Mouse (Mus musculus) E14TG2a.4 (cell line): ENCODE data around the gene Rplp2.

Experiments used
- H3K27me3 ChIP-seq: 2 replicates; pipeline ENCODE4 v1.6.1; 2014; ENCODE audit warnings: low read length, control low read depth; ENCODE audit not compliant: insufficient read depth
- H3K36me3 ChIP-seq: 2 replicates; pipeline ENCODE4 v1.6.1; 2014; ENCODE audit warnings: low read length, control low read depth; ENCODE audit not compliant: insufficient read depth
- H3K4me1 ChIP-seq: replicated peaks from 2 replicates; pipeline ENCODE4 v1.6.1; 2014; ENCODE audit warnings: low read depth, low read length, control low read depth
- H3K4me3 ChIP-seq: replicated peaks from 2 replicates; pipeline ENCODE4 v1.5.1; 2014; ENCODE audit warnings: mild to moderate bottlenecking, low read length
- H3K9me3 ChIP-seq: 2 replicates; pipeline ENCODE4 v1.6.1; 2014; ENCODE audit warnings: low read length, control low read depth
- CTCF ChIP-seq: conservative IDR thresholded peaks from 2 replicates; pipeline ENCODE4 v1.5.1; 2014; ENCODE audit warnings: low read length
- NANOG ChIP-seq: IDR thresholded peaks from 2 replicates; pipeline ENCODE4 v1.6.1; 2014; ENCODE audit warnings: borderline replicate concordance, low read length, mixed read lengths
- POU5F1 ChIP-seq: IDR thresholded peaks from 2 replicates; pipeline ENCODE4 v1.6.1; 2014; ENCODE audit warnings: low read length, borderline replicate concordance

The Rplp2 gene

DNA sequence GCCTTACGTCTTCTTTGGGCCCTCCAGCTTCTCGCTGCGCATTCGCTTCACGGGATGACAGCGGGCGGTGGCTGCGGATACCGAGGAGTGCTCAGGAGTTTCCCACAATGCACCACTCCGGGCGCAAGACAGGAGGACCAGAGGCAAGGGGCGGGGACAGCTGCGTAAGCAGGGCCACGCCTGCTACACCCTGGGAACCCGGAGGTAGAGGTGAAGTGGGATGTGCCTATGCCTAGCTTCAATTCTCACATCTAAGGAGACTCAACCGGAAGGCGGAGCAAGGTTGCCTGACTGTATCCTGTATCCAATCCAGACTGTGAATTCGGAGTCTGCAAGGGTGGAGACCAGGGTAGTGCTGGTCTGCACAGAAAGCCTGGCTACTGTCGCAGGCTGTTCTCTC is 17.9 kb upstream of the Rplp2 start, which contains the start of gene Cend1:
Gene Cend1, minus strand, starts transcription at position 182 of the 400 bp plus-strand sequence.
- peaks cover 40% of the 10 kb centered on the region for H3K36me3 ChIP-seq
- TF ChIP-seq NANOG (no peak), POU5F1 (no peak), CTCF (no peak)
- no peaks in the 10 kb centered on the region for H3K9me3 ChIP-seq
- no peaks in the 10 kb centered on the region; the same call in 1 of the 2 replicates for H3K27me3 ChIP-seq
- H3K4me1 ChIP-seq: peaks cover 91% of the 10 kb centered on the region
- H3K4me3 ChIP-seq: peak within 1 kb of the TSS; percentile 66

- H3K27me3 ChIP-seq: no peaks in the 10 kb centered on the region; the same call in 1 of the 2 replicates
- peak overlapping the region; percentile 66 for H3K4me3 ChIP-seq
- no peaks in the 10 kb centered on the region for H3K9me3 ChIP-seq
- peaks cover 40% of the 10 kb centered on the region for H3K36me3 ChIP-seq
- peaks cover 92% of the 10 kb centered on the region for H3K4me1 ChIP-seq
- TF ChIP-seq NANOG (no peak), POU5F1 (no peak), CTCF (no peak)
Observed at GRCm38 (mm10) chr7:141429840-141430584, 17.2 kb upstream of the Rplp2 start.

DNA sequence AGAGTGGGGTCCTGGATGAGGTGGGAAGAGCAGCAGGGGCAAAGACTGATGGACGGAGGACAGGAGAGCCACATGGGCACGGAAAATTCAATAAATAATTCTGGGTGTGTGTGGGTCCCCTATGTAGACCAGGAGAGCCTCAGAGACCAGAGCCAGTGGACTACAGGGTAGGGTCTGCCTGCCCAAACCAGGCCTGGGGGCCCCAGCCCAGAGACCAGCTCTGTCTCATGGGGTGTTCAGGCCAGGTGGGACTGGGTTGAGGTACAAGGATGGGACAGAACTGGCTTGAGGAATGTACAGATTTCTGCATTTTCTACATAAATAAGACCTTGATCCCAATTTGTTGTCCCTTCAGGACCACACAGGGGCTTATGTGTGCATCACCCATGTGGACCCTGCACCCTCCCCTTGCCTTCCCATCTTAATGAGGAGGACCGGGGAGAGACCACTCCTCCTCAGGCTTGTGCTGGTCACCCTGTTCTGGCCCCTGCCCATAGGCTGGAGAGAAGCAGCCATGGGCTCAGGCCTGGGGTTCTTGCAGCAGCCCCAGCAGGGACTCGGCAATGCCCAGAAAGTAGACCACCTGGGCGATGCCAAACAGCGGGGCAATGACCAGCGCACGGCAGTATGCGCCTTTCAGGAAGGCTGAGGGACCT is 16.5 kb upstream of the Rplp2 start:
- TF ChIP-seq POU5F1: no peak
- no peak for TF ChIP-seq NANOG
- no peak for TF ChIP-seq CTCF
- no peaks in the 10 kb centered on the region for H3K27me3 ChIP-seq
- peaks cover 40% of the 10 kb centered on the region for H3K36me3 ChIP-seq
- H3K9me3 ChIP-seq: no peaks in the 10 kb centered on the region
- peak overlapping the region; percentile 66; the same call in 1 of the 2 replicates for H3K4me3 ChIP-seq
- peaks cover 91% of the 10 kb centered on the region for H3K4me1 ChIP-seq

DNA sequence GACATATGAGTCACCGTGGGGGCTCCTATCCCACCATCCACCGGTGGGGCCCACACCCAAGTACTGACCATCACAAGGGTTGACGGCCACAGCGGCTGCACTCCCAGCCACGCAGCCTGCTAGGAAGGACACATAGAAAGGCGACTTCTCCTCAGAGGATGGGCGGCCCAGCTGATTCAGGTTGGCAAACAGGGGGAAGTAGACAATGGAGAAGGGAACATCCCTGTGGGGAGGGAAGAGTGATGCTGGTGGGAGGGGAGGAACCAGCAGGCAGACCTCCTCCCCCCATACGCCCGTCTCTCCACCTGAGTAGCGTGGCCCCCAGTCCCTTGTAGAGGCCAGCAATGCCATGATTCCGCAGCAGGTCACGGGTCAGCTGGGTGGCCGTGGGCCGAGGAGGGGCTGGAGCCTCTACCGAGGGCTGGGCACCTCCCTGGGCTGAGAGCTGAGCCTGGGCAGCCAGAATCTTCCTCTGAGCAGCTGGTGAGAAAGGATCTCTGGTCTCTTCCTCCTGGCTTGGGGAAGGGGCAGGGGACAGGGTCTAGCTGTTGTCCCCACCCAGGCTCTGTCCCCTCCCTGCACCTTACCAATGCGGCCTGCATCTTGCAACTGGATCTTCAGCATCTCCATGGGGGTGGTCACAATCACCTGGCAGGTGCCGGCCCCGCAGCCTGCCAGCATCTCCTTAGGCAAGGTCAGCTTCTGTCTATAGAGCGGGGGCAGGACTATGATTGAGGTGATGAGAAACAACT is 15.6 kb upstream of the Rplp2 start:
- H3K4me1 ChIP-seq: peaks cover 91% of the 10 kb centered on the region
- 0 out of 2 replicates have a peak overlapping the region, but pooled peaks have one; percentile 13 for H3K4me3 ChIP-seq
- H3K27me3 ChIP-seq: no peaks in the 10 kb centered on the region
- peaks cover 40% of the 10 kb centered on the region for H3K36me3 ChIP-seq
- no peaks in the 10 kb centered on the region for H3K9me3 ChIP-seq
- no peak for TF ChIP-seq NANOG

DNA sequence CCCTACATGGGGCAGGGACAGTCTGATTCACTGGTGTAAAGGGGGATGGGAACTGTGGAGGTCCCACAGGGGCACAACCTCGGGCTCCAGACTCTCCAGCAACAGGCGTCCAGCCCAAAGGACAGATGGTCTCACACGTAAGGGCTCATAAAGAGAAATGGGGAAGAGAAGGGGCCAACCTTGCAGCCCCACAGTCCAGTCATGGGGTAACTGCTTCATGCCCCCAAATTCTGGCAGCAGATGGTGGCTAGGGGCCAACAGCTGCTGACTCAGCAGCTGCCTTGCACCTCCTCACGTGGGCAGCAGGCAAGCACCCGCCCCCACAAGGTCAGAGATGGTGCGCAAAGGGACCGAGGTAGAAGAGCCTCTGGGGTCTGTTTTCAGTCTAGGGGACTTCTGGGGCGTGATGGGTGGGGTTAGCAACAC is 15.0 kb upstream of the Rplp2 start:
- TF ChIP-seq CTCF (no peak), POU5F1 (no peak), NANOG (no peak)
- H3K27me3 ChIP-seq: no peaks in the 10 kb centered on the region

DNA sequence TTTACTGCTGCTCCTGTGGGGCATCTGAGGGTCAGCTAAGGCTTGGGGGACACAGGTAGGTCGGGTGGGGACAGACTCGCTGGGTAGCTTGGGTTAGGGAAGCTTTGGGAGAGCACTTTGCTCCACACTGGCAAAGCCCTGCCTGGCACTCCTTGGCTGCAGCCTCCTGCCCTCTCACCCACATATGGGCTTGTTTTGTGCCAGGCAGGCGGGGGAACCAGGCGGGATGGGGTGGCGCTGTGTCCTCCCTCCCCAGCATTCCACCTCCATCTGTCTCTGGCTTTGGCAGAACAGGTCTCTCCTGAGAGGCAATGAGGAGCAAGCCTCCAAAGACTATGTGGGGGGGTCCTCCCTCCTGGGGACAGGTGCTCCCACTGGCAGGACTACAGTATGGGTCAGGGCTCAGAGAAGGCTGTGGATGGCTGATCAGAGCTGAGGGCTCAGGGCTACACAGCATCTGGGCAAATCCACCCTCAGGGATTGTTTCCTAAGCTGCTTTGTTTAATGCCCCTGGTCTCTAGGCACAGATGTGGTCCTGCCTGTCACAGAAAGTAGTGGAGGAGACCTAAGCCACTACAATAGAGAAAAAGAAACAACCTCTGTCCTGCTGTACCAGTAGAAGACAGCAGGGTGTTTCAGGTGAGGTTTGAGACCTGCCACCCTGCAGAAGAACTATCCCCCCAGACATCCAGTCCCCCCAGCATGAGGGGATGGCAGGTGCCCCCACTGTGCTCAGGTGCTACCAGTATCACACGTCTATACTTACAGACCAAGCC is 14.2 kb upstream of the Rplp2 start:
- Histone ChIP-seq H3K36me3 (peaks cover 43% of the 10 kb centered on the region), H3K9me3 (no peaks in the 10 kb centered on the region)
- TF ChIP-seq NANOG (no peak), CTCF (no peak), POU5F1 (no peak)

More for the DNA sequence above, 15.0 kb upstream of the Rplp2 start:
- Histone ChIP-seq H3K9me3 (no peaks in the 10 kb centered on the region), H3K4me3 (0 out of 2 replicates have a peak overlapping the region, but pooled peaks have one; percentile 13), H3K36me3 (peaks cover 40% of the 10 kb centered on the region), H3K4me1 (peaks cover 91% of the 10 kb centered on the region)

DNA sequence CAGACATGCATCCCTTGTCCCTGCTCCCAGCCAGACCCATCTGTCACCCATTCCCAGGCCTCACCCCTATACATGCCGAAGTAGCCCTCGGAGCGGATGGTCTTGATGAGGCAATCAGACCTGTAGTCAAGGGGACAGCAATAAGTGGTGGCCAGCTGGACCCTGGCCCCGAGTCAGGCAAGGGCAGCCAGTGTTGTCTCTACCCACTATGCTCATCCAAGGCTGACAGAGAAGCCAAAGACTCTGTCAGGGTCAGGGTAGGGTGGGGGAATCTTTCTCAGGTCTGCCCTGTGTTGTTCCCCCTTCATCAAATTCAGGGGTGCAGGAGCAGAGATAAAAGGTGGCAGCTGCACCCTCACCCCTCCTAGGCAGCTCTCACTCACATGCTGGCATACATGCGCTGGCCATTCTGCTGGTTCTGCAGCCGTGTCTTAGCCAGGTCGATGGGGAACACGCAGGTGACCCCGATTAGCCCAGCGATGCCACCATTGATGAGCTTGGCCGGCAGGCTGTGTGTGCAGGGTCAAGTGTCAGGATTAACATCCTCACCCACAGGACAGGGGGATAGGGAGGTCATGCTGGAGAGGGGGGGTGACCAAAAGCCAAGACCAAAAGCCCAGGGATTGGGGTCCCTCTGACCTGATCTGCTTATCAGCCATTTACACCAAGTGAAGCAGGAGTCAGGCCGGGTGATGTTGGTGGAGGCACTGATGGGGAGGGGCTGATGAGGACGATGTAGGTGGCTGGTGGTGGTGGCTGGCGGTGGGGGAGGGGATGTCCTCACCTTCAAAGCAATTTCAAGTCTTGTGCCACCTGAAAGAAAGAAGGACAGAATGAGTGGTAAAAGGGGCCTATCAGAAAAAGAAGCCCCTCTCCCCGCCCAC is 13.4 kb upstream of the Rplp2 start:
- Histone ChIP-seq H3K4me1 (peaks cover 95% of the 10 kb centered on the region), H3K4me3 (peak overlapping the region; percentile 68), H3K36me3 (peaks cover 52% of the 10 kb centered on the region), H3K27me3 (no peaks in the 10 kb centered on the region), H3K9me3 (no peaks in the 10 kb centered on the region)
- TF ChIP-seq CTCF (no peak), NANOG (no peak), POU5F1 (no peak)

More for the DNA sequence above, 14.2 kb upstream of the Rplp2 start:
- Histone ChIP-seq H3K27me3 (no peaks in the 10 kb centered on the region), H3K4me3 (no peak overlapping the region), H3K4me1 (peaks cover 95% of the 10 kb centered on the region)
